Mouse (Mus musculus) E14TG2a.4 (cell line): ENCODE results near the gene Vps8.

Experiments
- H3K27me3 ChIP-seq: 2 replicates; pipeline ENCODE4 v1.6.1; 2014; ENCODE audit warnings: low read length, control low read depth; ENCODE audit not compliant: insufficient read depth
- H3K36me3 ChIP-seq: 2 replicates; pipeline ENCODE4 v1.6.1; 2014; ENCODE audit warnings: low read length, control low read depth; ENCODE audit not compliant: insufficient read depth
- H3K4me1 ChIP-seq: replicated peaks from 2 replicates; pipeline ENCODE4 v1.6.1; 2014; ENCODE audit warnings: low read depth, low read length, control low read depth
- H3K4me3 ChIP-seq: replicated peaks from 2 replicates; pipeline ENCODE4 v1.5.1; 2014; ENCODE audit warnings: mild to moderate bottlenecking, low read length
- H3K9me3 ChIP-seq: 2 replicates; pipeline ENCODE4 v1.6.1; 2014; ENCODE audit warnings: low read length, control low read depth
- CTCF ChIP-seq: conservative IDR thresholded peaks from 2 replicates; pipeline ENCODE4 v1.5.1; 2014; ENCODE audit warnings: low read length
- NANOG ChIP-seq: IDR thresholded peaks from 2 replicates; pipeline ENCODE4 v1.6.1; 2014; ENCODE audit warnings: borderline replicate concordance, low read length, mixed read lengths
- POU5F1 ChIP-seq: IDR thresholded peaks from 2 replicates; pipeline ENCODE4 v1.6.1; 2014; ENCODE audit warnings: low read length, borderline replicate concordance

The Vps8 gene

GRCm38 (mm10) chr16:21690216-21690755 is 267.4 kb downstream of the Vps8 start:
- Histone ChIP-seq H3K9me3 (no peaks in the 10 kb centered on the region), H3K27me3 (peaks cover 49% of the 10 kb centered on the region), H3K4me1 (peaks cover 16% of the 10 kb centered on the region), H3K36me3 (no peaks in the 10 kb centered on the region), H3K4me3 (no peak overlapping the region)
- TF ChIP-seq POU5F1 (no peak), NANOG (no peak)

GRCm38 (mm10) chr16:21693981-21694462 is 271.1 kb downstream of the Vps8 start:
- Histone ChIP-seq H3K27me3 (peaks cover 81% of the 10 kb centered on the region), H3K9me3 (peaks cover 5% of the 10 kb centered on the region)
- TF ChIP-seq POU5F1 (no peak), NANOG (no peak), CTCF (no peak)

More at GRCm38 (mm10) chr16:21693981-21694462, 271.1 kb downstream of the Vps8 start:
- Histone ChIP-seq H3K4me3 (peak overlapping the region; percentile 86), H3K36me3 (no peaks in the 10 kb centered on the region), H3K4me1 (peaks cover 27% of the 10 kb centered on the region)
